Mouse (Mus musculus) ovary, postnatal 10 days (tissue): ENCODE results near the gene Rab5if.
"Not testable (repeated sequence)": the region's sequence is repeated elsewhere in the genome, so short reads cannot be mapped to it uniquely, and the experiment has no call there.

Experiments
- DNase-seq: peaks from one replicate; pipeline ENCODE4 v3.0.0; 2022; ENCODE audit warnings: low spot score

The Rab5if gene

GRCm38 (mm10) chr2:156887017-156887416 lies 24.1 kb downstream of the Rab5if start, which contains the start of gene Sla2:
Sla2 (minus strand) TSS chr2:156887192.
- DNase-seq: no peak

DNA sequence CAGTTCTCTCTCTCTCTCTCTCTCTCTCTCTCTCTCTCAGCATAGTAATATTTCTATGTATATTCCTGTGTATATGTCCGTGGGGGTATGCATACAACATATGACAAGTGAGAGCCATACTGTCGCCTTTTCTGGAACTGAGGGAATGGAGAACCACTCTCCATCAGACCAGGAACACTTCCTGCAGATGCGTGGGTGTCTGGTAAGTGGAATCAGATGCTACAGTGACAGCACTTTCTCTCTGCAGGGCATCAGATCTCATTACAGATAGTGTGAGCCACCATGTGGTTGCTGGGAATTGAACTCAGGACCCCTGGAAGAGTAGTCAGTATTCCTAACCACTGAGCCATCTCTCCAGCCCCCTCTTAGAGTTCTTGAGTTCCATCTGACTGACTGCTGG lies 25.6 kb downstream of the Rab5if start:
- no peak for DNase-seq

GRCm38 (mm10) chr2:156892240-156892639 lies 29.3 kb downstream of the Rab5if start:
- DNase-seq: no peak

- DNase-seq: no peak
Measured at GRCm38 (mm10) chr2:156892821-156893220, 29.9 kb downstream of the Rab5if start.

GRCm38 (mm10) chr2:156894496-156895265 lies 31.8 kb downstream of the Rab5if start:
- no peak for DNase-seq

GRCm38 (mm10) chr2:156896384-156896914 lies 33.5 kb downstream of the Rab5if start:
- no peak for DNase-seq

- no peak for DNase-seq
Measured at GRCm38 (mm10) chr2:156897034-156897433, 34.1 kb downstream of the Rab5if start.

- no peak for DNase-seq
Measured at GRCm38 (mm10) chr2:156898374-156898773, 35.4 kb downstream of the Rab5if start.

- DNase-seq: no peak
Measured at GRCm38 (mm10) chr2:156899184-156899583, 36.3 kb downstream of the Rab5if start.

DNA sequence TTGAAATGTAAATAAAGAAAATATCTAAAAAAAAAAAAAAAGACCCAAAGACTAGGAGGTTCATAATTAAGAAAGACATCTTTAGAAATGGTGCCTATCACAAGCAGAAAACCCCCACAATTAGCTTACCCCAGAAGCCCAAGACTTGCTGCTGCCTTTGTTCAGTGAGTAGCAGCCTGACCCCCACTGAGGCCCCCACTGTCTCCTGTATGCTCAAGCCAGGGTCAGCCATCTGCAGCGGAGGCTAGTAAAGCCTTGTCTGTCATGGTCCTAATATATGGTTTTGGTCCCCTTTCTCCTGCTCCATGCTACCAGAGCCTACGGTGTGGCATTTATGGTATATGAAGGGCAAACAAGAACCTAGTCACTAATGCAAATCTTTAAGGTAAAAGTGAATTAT lies 38.4 kb downstream of the Rab5if start:
- no peak for DNase-seq

- DNase-seq: no peak
Measured at GRCm38 (mm10) chr2:156901883-156902282, 39.0 kb downstream of the Rab5if start.

GRCm38 (mm10) chr2:156902411-156902810 lies 39.5 kb downstream of the Rab5if start:
- not testable (repeated sequence) for DNase-seq

GRCm38 (mm10) chr2:156903367-156903766 lies 40.4 kb downstream of the Rab5if start:
- DNase-seq: no peak

DNA sequence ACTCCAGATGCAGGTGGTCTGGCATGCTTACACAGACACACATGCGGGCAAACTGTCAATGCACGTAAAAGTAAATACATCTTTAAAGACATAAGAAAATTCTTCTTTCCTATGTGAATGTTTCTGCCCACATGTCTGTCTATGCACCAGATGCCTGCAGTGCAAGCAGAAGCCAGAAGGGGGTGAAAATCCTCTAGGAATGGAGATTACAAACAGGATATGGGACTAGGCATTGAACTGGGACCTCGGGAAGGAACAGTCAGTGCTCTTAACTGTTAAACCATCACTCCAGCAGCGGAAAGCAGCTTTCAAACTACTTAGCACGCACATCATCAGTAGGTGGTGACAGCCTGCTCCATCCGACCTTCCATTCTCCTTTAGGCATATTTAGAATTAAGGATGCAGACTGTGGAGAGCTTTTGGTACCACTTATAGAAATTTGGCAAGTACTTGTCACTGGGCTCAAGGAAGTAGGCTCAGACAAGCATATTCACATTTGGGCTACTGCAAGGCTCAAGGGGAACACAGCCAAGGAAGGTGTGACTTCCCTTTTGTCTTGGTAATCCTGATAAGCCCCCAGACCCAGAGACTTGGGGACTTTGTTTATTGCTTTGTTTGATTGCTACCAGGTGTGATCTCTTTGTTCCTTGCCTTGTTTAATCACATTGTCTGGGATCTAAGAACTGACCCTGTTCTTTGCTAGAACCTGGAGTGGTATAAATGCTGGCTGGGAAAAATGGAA lies 42.2 kb downstream of the Rab5if start:
- peak; percentile 17 for DNase-seq

- not testable (repeated sequence) for DNase-seq
Measured at GRCm38 (mm10) chr2:156905931-156906330, 43.0 kb downstream of the Rab5if start.

DNA sequence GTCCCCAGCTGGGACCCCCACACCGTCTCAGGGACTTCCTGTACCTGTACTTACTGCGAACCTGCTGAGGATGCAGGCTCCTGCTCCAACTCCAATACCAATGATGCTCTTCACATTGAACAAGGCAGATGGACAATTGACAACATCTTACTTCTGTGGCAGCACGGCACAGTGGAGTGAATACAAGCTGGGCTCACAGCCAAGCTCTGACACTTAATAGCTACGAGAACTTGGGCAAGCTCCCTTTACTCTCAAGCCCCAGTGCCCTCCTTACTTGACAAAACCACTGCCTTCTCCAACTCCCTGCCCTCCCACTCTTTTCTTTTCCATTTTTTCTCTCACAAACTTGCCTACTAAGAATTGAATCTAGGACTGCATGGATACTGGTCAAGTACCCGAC lies 50.3 kb downstream of the Rab5if start:
- no peak for DNase-seq

- no peak for DNase-seq
Measured at GRCm38 (mm10) chr2:156915559-156915958, 52.6 kb downstream of the Rab5if start.

- DNase-seq: no peak
Measured at GRCm38 (mm10) chr2:156916419-156917125, 53.6 kb downstream of the Rab5if start.

DNA sequence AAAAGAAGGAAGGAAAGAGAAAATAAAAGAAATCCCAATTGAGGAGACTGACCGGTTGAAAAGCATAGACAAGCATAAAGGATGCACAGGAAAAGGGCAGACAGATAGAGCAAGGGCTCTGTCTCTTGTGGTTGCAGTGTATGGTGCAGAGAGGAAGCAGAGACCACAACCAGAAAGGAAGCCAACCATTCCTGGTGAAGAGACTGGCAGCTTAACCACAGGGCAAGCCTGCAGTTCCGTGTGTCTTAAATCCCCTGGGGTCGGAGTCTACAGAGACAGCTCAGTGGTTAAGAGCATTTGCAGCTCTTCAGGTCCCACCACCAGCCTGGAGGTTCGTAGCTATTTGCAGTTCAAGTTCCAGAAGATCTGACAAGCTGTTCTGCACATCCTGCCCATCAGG lies 55.6 kb downstream of the Rab5if start:
- DNase-seq: no peak

- DNase-seq: not testable (repeated sequence)
Measured at GRCm38 (mm10) chr2:156919191-156919590, 56.3 kb downstream of the Rab5if start.

DNA sequence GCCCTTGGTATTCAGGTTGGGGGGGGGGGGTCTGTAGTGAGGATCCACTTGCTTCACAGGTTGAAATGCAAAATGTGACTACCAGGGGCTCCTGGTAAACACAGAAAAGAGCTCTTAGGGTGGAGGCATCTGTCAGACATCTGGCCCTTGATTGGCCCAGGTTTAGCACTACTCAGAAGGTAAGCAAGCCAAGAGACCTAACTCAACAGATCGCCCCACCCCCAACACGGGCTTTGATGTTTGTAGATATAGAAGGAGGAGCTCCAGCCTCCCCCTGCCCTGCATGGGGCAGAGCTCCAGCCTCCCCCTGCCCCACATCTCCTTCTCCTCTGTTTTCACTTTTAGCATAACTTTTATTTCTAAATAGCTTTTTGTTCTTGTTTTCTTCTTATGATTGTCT lies 56.9 kb downstream of the Rab5if start:
- DNase-seq: no peak

- no peak for DNase-seq
Measured at GRCm38 (mm10) chr2:156923057-156923456, 60.1 kb downstream of the Rab5if start.
